Mouse (Mus musculus) liver, embryonic 12.5 days (tissue): ENCODE measurements around the gene Piga. TPM values are rescaled to one million over a fixed set of nuclear protein-coding genes. Genes with fewer than 3 reads are reported as not detected.

ENCODE experiments used
- ATAC-seq: fragments of 200-750 bp; cut with Nextera tagmentation; 2 replicates; pipeline ENCODE4 v1.8.0; 2017; ENCODE audit warnings: moderate number of reproducible peaks, mild to moderate bottlenecking, moderate library complexity
- H3K27ac ChIP-seq: fragments of 300-500 bp; sonication (generic); 2 replicates; pipeline ENCODE4 v1.5.1; 2016; ENCODE audit warnings: mild to moderate bottlenecking
- H3K27me3 ChIP-seq: fragments of 300-500 bp; sonication (generic); replicated peaks from 2 replicates; pipeline ENCODE4 v1.6.1; 2016; ENCODE audit warnings: mild to moderate bottlenecking, moderate library complexity
- H3K36me3 ChIP-seq: fragments of 300-500 bp; sonication (generic); 2 replicates; pipeline ENCODE4 v1.6.1; 2016; ENCODE audit warnings: mild to moderate bottlenecking, moderate library complexity
- H3K4me1 ChIP-seq: fragments of 300-500 bp; sonication (generic); 2 replicates; pipeline ENCODE4 v1.6.1; 2016
- H3K4me2 ChIP-seq: fragments of 300-500 bp; sonication (generic); 2 replicates; pipeline ENCODE4 v1.6.1; 2016; ENCODE audit warnings: mild to moderate bottlenecking, moderate library complexity
- H3K4me3 ChIP-seq: fragments of 300-500 bp; sonication (generic); 2 replicates; pipeline ENCODE4 v1.5.1; 2016; ENCODE audit warnings: mild to moderate bottlenecking, moderate library complexity
- H3K9ac ChIP-seq: fragments of 300-500 bp; sonication (generic); 2 replicates; pipeline ENCODE4 v1.6.1; 2016; ENCODE audit warnings: mild to moderate bottlenecking, moderate library complexity
- H3K9me3 ChIP-seq: fragments of 300-500 bp; sonication (generic); replicated peaks from 2 replicates; pipeline ENCODE4 v1.6.1; 2016; ENCODE audit warnings: mild to moderate bottlenecking, moderate library complexity
- WGBS: fragments of 180-500 bp; shearing (Covaris S2); methylation state at CpG from one replicate; pipeline ENCODE4 v1.1.7; 2016; ENCODE audit not compliant: insufficient replicate concordance; 5-methylcytosine and 5-hydroxymethylcytosine counted together
- polyA plus RNA-seq: library from polyadenylated mRNA; unstranded; fragments of >200 nt; fragmentation: Nextera tagmentation; extraction: Ambion mirVana; gene quantifications from 2 replicates; pipeline ENCODE4 v1.2.1, GENCODE M21; 2016

Gene Piga
- polyA plus RNA-seq, 1 experiment from 2014 or later, result 20.6 TPM

DNA sequence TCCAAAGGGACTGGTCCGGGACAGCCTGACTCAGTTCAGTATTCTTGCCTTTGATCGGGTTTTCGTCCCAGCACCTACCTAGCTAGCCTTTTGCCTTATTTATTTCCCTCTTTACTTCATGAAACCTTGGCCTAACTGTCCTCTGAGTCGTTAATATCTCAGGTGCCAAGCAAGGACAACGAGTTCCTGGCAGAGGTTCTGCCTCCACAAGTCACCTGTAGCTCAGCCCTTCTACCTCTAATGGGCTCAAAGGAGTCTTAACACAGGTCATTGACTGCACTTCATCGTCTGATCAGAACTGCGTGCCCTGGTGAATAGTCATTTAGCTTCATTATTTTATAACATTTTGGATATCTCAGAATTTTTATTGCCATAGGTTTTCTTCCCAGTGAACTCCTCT, 19.9 kb downstream of the Piga start:
- Histone ChIP-seq H3K27me3 (no peaks in the 10 kb centered on the region), H3K27ac (no peak overlapping the region), H3K4me1 (no peaks in the 10 kb centered on the region), H3K4me2 (no peak overlapping the region), H3K4me3 (no peak overlapping the region), H3K36me3 (peaks cover 3% of the 10 kb centered on the region), H3K9me3 (no peaks in the 10 kb centered on the region), H3K9ac (no peak overlapping the region)
- no peak for ATAC-seq
- WGBS, result 74% methylated on average over 7 of the region's 7 CpGs

DNA sequence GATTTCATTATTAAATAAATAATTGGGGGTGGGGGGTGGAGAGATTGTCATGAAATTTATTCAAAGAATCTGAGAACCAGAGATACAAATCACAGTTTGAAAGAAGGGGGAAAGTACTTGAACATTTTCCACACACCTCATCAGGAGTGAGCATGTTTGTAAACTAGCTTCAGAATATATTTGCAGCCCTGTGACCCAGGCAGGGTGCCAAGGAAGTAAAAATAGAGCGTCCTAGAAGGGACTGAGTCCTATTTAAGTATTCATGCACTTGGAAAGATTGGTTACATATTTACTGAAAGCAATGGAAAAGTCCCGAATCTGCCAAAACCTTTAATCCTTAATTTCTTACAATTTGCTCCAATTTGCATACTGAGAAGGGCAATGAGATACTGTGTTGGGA, 20.6 kb downstream of the Piga start:
- no peak for ATAC-seq
- Histone ChIP-seq H3K4me3 (no peak overlapping the region), H3K9me3 (no peaks in the 10 kb centered on the region), H3K27me3 (no peaks in the 10 kb centered on the region), H3K27ac (no peak overlapping the region), H3K4me1 (no peaks in the 10 kb centered on the region), H3K4me2 (no peak overlapping the region), H3K36me3 (no peaks in the 10 kb centered on the region), H3K9ac (no peak overlapping the region)
- WGBS, result 78% methylated on average over 2 of the region's 2 CpGs

DNA sequence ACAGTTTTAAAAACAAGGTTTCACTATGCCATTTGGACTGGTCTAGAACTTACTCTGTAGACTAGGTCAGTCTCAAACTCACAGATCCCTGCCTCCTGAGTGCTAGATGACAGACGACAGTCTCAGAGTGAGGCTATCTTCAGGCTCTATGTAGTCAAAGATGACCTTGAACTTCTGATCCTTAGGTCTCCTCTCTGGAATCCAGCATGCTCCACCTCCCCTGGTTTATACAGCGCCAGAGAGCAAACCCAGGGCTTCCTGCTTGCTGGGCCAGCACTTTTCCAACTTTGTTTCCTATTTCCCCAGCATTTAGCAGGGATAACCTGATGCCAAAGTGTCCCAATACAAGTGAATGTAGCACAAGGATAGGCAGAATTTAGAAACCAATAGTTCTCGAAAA, 21.1 kb downstream of the Piga start:
- ATAC-seq, result no peak
- Histone ChIP-seq H3K36me3 (no peaks in the 10 kb centered on the region), H3K9ac (no peak overlapping the region), H3K27ac (no peak overlapping the region), H3K27me3 (no peaks in the 10 kb centered on the region), H3K4me1 (no peaks in the 10 kb centered on the region), H3K4me2 (no peak overlapping the region), H3K9me3 (no peaks in the 10 kb centered on the region), H3K4me3 (no peak overlapping the region)
- WGBS, result 56% methylated on average over 3 of the region's 3 CpGs

DNA sequence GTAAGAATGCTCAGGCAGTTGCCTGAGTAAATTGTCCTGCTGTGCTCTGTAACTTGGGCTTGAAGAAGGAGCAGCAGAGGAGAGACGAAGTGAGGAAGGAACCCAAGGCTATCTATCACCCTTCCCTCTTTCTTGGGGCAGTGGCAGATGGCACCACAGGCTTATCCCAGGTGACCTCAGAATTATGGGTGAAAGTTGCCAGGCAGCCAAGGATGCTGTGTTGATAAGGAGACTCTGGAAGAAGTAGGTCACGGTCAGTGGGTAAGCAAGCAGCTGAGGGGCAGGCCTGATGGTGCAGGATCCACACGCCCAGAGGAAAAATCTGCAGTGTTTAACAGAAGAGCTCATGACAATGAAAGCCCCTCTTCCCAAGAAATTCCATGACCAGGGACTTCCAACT, 21.7 kb downstream of the Piga start:
- no peak overlapping the region for H3K27ac ChIP-seq
- peaks cover 3% of the 10 kb centered on the region; the same call in 1 of the 2 replicates for H3K4me1 ChIP-seq
- WGBS, result 58% methylated on average over 3 of the region's 3 CpGs
- no peak overlapping the region for H3K9ac ChIP-seq
- H3K4me2 ChIP-seq, result no peak overlapping the region
- H3K36me3 ChIP-seq, result no peaks in the 10 kb centered on the region
- no peaks in the 10 kb centered on the region for H3K27me3 ChIP-seq
- no peaks in the 10 kb centered on the region; the same call in 1 of the 2 replicates for H3K9me3 ChIP-seq
- H3K4me3 ChIP-seq, result no peak overlapping the region
- ATAC-seq, result no peak

DNA sequence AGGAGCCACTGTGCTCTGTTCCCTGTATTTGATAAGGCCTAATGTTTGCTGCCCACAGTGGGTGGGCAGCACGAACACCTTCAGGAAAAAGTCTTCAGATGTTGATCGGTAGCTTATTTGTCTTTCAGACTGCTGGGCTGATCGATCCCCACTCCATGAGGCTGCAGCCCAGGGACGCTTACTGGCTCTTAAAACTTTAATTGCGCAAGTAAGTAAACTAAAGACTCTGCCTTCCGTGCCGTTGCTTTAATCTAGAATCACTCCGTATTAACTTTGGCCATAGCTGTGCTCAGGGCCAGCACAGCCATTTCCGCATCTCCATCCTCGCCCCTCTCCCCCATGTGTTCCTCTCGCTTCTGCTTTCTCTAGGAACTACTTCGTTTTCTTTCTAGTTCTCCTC, 26.0 kb downstream of the Piga start:
- no peak overlapping the region for H3K4me2 ChIP-seq
- no peaks in the 10 kb centered on the region for H3K27me3 ChIP-seq
- no peaks in the 10 kb centered on the region; the same call in 1 of the 2 replicates for H3K9me3 ChIP-seq
- H3K4me1 ChIP-seq, result peaks cover 24% of the 10 kb centered on the region; the same call in 1 of the 2 replicates
- H3K4me3 ChIP-seq, result no peak overlapping the region
- no peak for ATAC-seq
- H3K9ac ChIP-seq, result no peak overlapping the region
- H3K36me3 ChIP-seq, result no peaks in the 10 kb centered on the region
- WGBS, result 78% methylated on average over 12 of the region's 12 CpGs
- no peak overlapping the region for H3K27ac ChIP-seq

DNA sequence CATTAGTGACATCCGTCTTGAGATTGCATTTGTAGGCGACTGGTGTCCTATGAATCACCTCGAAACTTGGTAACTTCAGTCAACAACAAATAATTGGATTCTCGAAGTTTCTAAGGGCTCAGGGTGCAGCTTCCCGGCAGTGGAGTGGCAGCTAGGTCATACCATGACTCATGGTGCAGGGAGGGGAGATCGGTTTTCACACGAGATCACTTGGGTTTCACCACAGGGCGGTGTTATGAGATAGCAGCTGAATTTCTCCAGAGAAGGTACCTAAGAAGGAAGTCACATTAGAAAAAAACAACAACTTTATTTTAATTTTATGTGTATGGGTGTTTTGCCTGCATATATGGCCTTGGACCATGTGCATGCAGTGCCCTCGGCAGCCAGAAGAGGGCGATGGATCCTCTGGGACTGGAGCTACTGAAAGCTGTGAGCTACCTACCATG, 26.5 kb downstream of the Piga start:
- H3K4me1 ChIP-seq, result peaks cover 24% of the 10 kb centered on the region; the same call in 1 of the 2 replicates
- H3K36me3 ChIP-seq, result no peaks in the 10 kb centered on the region
- no peak for ATAC-seq
- WGBS, result 67% methylated on average over 10 of the region's 10 CpGs
- H3K27ac ChIP-seq, result no peak overlapping the region; the same call in 1 of the 2 replicates
- no peaks in the 10 kb centered on the region for H3K27me3 ChIP-seq
- no peak overlapping the region for H3K4me3 ChIP-seq
- no peak overlapping the region for H3K9ac ChIP-seq
- H3K9me3 ChIP-seq, result no peaks in the 10 kb centered on the region; the same call in 1 of the 2 replicates
- no peak overlapping the region for H3K4me2 ChIP-seq

DNA sequence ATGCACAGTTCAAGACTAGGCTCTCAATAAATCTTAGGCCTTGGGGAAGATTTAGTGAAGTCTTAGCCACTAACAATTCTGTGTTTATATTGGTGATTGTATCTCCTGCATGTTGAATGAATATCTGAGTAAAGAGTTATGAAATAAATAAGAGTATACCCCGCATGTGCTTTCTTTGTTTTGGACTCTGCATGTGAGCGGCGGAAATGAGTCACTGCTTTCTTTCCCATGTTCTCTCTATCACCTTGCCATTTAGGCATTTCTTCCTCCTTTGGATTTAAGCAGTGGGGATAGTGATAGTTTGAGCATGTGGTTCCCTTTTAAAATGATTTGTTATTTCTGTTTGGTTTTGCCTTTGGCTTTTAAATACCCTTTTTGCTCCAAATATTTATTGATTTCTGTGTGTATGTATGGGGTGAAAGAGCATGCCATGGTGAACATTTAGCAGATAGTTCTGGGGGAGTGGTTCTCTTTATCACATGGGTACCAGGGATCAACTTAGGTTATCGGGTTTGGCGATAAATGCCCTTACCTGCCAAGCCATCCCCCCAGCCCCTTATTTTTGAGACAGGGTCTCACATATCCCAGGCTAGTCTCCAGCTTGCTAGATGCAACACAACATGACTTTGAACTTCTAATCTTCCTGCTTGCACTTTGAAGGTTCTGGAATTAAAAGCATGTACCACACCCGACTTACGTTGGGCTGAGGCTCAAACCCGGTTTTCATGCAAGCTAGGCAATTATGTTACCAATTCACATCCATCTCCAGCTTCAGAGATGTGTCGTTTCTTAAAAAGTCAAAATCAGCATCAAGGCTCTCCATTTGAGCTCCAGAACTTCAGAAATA, 27.5 kb downstream of the Piga start:
- peak; percentile 58 for ATAC-seq
- H3K4me2 ChIP-seq, result peak overlapping the region; percentile 39
- WGBS, result 56% methylated on average over 9 of the region's 9 CpGs
- peaks cover 24% of the 10 kb centered on the region; the same call in 1 of the 2 replicates for H3K4me1 ChIP-seq
- peak overlapping the region; percentile 85 for H3K27ac ChIP-seq
- H3K9ac ChIP-seq, result no peak overlapping the region
- no peaks in the 10 kb centered on the region; the same call in 1 of the 2 replicates for H3K9me3 ChIP-seq
- H3K27me3 ChIP-seq, result no peaks in the 10 kb centered on the region
- no peak overlapping the region for H3K4me3 ChIP-seq
- no peaks in the 10 kb centered on the region for H3K36me3 ChIP-seq

DNA sequence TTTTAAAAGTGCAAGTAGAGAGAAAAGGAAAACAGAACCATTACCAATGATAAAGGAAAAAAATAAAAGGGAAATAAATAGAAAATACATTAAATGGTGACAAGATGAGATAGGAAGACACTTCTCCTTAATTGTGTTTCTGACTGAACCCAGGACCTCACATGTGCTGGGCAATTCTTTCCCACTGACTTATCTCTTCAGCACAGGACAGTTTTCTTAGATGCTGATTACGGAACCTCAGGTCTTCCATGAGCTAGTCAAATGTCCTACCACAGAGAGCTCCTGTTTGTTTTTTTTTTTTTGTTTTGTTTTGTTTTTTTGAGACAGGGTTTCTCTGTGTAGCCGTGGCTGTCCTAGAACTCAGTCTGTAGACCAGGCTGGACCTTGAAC, 28.1 kb downstream of the Piga start:
- no peaks in the 10 kb centered on the region for H3K36me3 ChIP-seq
- peaks cover 24% of the 10 kb centered on the region; the same call in 1 of the 2 replicates for H3K4me1 ChIP-seq
- peak overlapping the region; percentile 85 for H3K27ac ChIP-seq
- no peak overlapping the region for H3K9ac ChIP-seq
- no peaks in the 10 kb centered on the region; the same call in 1 of the 2 replicates for H3K9me3 ChIP-seq
- no peaks in the 10 kb centered on the region for H3K27me3 ChIP-seq
- ATAC-seq, result peak; percentile 91
- peak overlapping the region; percentile 39 for H3K4me2 ChIP-seq
- WGBS, result 31% methylated on average over 2 of the region's 2 CpGs
- no peak overlapping the region for H3K4me3 ChIP-seq

DNA sequence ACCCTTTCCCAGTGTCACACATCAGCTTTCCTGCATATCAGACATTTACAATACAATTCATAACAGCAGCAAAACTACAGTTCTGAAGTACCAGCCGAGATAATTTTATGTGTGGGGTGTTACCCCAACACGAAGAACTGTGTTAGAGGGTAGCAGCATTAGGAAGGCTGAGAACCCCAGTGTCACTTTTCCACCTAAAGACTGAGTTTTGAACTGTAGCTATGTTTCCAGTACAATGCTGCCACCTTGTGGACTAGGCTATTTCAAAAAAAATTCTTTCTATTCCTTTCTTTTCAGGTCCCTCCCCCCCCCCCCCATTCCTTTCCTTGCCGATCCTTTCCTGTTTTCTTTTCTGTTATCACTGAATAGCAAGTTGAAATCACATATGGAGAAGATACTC, 29.6 kb downstream of the Piga start:
- no peak for ATAC-seq
- Histone ChIP-seq H3K9me3 (no peaks in the 10 kb centered on the region; the same call in 1 of the 2 replicates), H3K27me3 (no peaks in the 10 kb centered on the region), H3K4me2 (no peak overlapping the region), H3K36me3 (no peaks in the 10 kb centered on the region), H3K27ac (no peak overlapping the region), H3K9ac (no peak overlapping the region), H3K4me1 (peaks cover 24% of the 10 kb centered on the region; the same call in 1 of the 2 replicates), H3K4me3 (no peak overlapping the region)
- WGBS, result 16% methylated on average over 3 of the region's 3 CpGs

DNA sequence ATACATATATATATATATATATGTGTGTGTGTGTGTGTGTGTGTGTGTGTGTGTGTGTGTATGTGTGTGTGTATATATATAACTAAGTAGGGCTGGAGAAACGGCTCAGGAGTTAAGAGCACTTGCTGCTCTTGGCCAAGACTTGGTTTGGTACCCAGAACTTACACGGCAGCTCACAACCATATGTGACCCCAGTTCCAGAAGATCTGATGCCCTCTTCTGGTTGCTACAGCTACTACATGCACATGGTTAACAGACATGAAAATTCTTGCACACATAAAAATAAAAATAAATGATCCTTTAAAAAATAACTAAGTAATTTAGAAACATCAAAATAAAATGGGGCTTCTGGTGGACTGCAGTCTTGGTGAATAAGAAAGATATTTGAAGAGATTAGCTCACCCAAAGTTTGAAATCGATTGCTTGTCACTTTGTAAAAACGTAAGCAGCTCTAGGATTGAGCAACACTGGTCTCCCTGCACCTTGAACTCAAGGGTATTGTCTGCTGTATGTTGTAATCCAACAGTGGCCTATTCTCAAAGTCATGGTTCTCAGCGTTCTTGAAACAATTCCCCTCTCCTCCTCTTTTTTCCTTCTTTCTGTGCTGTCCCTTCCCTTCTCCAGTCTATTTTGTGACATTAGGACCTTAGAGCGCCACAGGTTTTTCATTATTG, 39.8 kb downstream of the Piga start:
- Histone ChIP-seq H3K9me3 (no peaks in the 10 kb centered on the region), H3K9ac (no peak overlapping the region), H3K4me2 (no peak overlapping the region), H3K36me3 (no peaks in the 10 kb centered on the region), H3K27ac (no peak overlapping the region), H3K4me1 (no peaks in the 10 kb centered on the region), H3K4me3 (no peak overlapping the region), H3K27me3 (no peaks in the 10 kb centered on the region)
- 51% methylated on average over 6 of the region's 6 CpGs for WGBS
- no peak for ATAC-seq
